Mouse (Mus musculus): ENCODE data around the gene Cul4b.
"Not testable (repeated sequence)": the region's sequence is repeated elsewhere in the genome, so short reads cannot be mapped to it uniquely, and the experiment has no call there.

The Cul4b gene

DNA sequence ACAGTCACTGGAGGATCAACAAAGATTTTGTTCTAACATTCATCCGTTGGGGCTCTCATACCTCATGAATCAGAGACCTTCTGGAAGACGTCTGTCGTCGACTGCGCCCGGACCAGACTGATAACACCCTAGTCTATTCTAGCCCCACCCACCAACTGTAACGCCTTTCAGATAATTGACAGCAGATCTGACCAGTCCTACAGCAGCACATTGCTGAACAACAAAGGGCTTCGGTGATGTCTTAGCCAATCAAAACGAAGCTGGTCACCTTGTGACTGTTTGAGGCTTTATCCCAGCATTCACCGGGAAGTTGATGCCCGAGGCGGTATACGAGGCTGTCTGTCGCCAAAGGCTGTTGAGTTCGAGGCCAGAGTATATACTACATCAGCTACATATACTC is at the start of gene Cul4b:
Gene Cul4b, minus strand, starts transcription at position 119 of the 400 bp plus-strand sequence.
- DNase-seq (ENCODE audit: low spot score), result no peak

DNA sequence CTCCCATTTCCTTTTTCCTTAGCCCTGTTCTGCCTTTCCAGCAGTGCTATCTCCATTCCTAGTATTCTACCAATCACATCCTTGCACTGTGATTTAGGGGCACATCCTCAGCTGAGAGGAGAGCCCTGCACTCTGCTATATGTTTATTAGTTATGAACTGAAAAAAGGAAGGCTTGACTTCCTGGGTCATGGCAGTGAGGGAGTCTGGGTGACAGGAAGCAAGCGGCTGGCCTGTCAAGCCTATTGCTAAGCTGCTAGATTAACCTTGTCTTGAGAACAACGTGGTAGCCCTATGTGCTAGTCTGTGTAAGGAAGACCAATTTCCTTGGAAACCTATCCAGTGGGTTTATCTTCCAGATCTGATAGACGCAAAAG is 25.0 kb upstream of the Cul4b start:
- DNase-seq (ENCODE audit: low spot score), result no peak

DNA sequence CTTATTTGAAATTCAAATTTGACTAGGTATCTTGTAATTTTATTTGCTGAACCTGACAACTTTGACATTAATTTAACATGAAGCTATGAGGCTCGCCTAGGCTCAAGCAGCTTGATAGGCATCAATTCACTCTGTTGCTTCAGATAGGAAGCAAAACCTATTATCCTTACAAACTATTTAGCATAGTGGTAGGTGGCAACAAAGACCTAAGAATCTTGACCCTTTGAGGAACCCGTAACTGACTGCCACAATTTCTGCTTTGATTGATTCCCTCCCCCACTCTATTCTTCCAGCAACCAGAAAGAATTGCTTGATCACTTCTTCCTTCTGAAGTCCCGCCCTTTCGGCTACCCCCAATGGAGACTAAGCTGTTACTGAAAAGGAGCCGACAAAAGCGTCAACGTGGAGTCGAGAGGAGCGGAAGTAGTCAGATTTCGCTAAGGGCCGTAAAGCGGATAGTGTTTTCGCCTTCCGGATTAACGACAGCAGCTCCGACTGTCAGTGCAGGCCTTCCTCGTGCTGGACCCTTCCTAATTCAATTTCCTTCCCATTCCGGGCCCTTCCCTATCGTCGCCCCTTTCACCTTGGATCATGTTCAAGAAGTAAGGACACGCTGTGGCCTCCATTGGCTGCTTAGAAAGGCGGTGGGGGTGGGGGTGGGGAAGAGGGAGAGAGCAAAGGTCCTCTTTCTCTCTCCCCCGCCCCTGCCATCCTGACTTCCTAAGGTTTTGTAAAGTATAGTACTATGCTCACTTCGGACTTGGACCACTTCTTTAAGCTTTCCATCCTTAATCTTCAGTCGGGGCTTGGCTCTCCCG is 24.4 kb upstream of the Cul4b start, which contains the start of gene Mcts1:
Gene Mcts1, plus strand, starts transcription at position 402 of the 818 bp plus-strand sequence.
- DNase-seq (ENCODE audit: low spot score), result peak; percentile 41

DNA sequence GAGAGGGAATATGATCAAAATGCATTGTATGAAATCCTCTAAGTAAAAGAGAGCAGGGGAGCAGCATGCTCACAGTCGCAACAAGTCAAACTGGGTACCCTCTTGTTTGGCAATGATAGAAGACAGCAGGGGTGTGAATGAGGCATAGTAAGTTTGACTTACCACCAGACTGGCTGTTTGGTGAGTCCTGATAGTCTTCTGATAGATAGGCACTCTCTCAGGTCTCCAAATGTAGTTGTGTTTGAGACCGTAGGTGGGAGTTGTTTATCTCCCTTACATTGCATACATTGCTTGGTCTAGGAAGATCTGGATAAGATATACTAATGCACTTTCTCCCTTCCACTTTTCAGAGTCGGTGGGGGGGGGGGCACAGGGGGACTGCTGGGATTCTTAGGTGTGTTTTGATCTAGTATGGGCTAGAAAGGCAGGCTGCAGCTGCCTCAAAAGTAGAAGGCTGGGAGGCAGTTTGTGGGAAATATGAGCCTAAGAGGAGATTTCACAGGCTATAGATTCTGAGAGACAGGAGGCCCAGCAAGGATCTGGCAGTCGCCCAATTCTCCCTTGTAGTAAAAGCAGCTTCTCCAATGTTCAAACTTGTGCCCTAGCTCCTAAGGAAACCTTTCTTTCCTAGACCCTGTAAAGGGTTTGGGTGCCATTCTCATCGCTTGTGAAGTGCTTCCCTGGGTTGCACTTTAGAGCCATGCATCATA is 17.3 kb upstream of the Cul4b start:
- DNase-seq (ENCODE audit: low spot score), result no peak

DNA sequence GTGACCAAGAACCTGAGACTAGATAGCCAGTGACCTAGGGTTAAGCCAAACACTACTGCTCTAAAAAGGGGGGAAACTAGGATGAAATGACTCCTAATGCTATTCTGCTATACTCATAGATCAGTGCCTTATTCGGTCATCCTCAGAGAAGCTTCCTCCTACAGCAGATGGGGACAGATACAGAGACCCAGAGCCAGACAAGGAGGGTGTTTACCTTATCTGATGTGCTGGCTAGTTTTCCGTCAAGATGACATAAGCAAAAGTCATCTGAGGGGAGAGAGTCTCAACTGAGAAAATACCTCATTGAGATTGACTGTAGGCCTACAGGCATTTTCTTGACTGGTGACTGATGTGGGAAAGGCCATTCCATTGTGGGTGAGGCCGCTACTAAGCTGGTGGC is 15.8 kb upstream of the Cul4b start:
- DNase-seq (ENCODE audit: low spot score), result no peak

DNA sequence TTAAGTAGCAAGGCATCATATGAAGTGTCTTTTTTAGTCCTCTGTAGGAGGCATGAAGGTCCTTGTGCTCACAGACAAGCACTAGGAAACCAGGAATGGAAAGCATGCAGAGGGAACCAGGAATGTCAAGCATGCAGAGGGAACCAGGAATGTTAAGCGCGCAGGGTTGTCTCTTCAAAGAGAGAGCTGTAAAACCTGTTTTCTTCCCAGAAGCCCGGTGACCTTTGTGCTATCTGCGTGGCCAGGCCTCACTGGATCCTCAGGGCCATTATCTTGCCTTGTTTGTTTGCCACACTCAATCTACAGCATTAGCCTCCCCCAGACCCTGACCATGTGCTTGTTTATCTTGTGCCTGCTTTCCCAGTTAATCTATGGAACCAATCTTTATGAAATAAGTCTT is 13.8 kb upstream of the Cul4b start:
- no peak for DNase-seq (ENCODE audit: low spot score)

DNA sequence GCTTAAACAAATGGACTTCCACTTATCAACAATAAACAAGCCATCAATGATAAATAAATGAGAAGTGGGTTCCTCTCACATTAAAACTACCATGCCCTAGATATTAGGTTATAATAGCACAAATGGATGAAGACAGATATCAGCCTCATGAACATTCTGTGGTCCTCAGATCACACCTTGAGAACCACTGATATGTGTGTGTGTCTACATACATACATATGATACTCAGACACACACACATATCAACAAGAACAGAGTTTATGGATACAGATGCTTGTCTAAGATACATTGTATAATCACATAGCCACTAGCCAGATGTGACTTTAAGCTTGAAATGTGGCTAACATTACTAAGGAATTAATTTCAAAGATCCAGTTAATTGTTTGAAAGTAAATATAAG is 7.3 kb upstream of the Cul4b start:
- no peak for DNase-seq (ENCODE audit: low spot score)

DNA sequence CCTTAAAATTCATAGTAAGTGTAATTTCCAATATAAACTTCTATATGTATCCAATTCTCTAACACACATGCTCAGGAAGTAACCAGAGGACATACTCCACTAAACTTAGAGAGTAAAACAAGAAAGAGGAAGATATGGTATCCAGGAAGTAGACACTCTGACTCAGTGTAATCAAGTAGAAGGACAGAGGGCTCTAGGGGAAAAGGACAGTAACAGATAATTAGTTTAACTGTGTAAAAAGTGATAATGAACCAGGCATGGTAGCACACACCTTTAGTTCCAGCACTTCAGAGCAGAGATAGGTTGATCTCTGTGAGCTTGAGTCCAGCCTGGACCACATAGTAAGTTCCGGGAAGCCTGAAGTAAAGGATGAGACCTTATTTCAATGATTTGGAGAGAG is 5.1 kb upstream of the Cul4b start:
- no peak for DNase-seq (ENCODE audit: low spot score)

DNA sequence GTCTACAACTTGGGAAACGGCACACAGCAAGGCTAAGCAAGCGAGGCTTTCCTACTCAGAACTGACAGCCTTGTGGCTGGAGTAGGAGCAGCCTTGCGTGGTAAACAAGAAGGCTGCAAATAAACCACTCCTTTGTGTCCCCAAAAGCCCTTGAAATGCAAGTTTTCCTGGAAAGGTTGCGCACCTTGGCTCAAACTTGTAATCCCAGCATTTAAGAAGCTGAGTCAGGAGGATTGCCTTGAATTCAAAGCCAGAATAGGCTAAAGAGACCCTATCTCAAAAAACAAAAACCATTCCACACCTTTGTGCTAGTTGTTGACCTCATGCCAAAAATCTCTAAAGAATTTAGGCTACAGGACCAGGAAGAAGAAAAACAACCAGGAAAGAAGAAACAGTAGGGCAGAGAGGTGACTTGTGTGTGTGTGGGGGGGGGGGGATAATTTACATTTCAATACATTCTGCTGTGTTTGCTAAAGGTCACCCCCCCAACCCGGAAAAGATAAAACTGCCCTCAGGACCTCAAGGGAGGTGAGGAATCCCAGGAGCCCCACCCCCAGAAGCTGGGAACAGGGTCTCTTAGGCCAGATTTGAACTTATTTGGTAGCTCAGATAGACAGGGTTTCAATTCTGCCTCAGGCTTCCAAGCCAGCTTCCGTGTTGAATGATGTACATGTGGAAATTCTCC is 9.3 kb downstream of the Cul4b start:
- DNase-seq (ENCODE audit: low spot score), result no peak

DNA sequence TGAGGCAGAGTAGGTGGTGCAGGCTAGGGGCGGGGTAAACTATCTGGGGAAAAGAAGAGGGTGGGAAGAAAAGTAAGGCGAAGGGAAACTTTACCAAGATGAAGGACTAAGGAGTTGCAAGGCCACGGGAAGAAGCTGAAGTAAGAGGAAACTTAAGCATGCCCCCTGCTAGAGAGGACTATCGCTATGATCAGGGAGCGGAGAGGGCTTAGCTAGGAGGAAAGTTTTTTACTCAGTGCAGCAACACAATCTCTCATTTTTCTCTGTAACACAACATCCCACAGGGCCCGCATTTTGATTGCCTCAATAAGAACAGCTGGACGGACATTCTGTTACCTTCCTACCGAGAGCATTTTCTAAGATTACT is 10.8 kb downstream of the Cul4b start:
- no peak for DNase-seq (ENCODE audit: low spot score)

DNA sequence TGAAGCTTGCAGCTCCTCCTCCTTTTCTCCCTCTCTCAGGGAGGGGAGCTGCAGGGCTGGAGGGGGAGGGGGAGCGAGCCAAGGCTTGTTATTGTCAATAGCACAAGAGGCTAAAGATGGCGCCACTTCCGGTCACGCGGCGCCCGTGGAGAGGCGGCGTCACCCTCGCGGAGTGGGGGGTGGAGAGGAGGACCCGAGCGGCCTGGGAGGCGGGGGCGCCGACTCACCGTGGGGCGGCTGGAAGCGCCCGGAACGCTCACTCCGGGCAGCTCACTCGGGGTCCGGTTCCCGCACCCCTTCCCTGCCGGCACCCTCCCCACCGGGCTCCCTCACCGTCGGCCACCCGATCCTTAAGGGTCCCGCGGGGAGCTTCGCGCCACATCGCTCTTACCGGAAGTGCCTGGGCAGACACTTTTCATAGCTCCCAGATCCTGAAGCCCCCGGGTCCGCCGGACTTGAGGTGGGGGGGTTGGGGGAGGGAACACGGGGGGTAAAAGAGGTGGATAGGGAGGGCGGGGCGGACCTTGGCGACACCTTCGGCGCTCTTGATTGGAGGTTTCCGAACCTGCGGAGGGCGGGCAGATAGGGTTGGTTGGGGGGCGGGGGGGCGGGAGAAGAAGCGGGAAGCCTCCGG is 11.3 kb downstream of the Cul4b start:
- DNase-seq (ENCODE audit: low spot score), result peak; percentile 60

DNA sequence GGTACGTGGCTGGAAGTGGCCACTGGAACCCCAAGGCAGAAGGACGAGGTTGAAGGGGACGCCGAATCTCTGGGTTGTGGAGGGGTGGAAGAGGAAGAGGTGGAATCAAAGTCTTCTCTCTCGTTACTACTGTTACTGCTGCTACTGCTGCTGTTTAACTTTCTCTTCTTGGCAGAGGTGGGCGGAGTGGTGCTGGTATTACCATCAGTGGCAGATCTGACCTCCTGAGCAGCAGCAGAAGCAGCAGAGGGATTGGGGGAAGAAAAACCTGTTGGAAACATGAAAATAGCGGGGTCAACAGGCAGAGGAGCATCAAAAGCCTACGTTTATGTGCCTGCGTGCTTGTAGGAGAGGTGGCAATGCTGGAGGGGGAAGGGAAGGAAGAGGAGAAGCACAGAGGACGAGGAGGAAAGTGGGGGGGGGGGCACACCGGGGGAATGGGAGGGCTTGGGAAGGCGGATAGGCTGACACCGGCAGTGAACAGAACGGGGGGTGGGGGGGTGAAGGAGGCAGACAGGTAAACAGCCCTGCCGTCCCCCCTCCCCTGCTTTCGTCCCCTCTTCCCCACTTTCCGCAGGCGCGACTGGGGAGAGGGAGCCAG is 12.0 kb downstream of the Cul4b start:
- peak; percentile 3 for DNase-seq (ENCODE audit: low spot score)

DNA sequence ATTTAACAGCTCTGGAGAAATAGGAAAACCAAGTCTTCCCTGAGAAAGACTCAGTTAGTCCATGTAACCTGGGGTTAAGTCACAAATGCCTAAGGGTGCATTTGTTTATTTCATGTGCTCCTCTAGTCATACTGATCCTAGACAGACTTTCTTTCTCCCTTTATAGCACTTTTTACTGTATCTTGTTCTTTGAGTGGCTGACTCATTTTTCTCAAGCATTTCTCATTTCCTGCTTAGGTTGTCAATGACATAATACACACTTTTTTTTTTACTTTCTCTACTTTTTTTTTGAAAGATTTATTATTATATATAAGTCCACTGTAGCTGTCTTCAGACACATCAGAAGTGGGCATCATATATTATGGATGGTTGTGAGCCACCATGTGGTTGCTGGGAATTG is 22.7 kb downstream of the Cul4b start:
- no peak for DNase-seq (ENCODE audit: low spot score)

DNA sequence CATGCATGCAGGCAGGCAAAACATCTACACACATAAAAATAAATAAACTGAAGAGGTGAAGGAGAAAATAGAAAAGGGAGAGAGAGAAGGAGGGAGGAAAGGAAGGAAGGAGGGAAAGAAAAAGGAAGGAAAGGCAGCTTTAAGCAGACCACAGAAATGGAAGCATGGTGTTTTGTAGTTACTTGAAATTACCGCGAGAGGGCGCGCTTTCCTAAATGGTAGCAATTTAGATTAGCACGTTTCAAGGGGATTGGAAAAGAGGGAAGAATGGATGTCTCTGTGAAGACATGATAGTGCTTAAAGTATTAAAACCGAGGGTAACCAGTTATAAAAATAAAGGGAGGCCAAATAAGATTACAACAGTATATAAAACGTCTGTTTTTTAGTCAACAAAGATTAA is 61.4 kb downstream of the Cul4b start:
- peak; percentile 17 for DNase-seq (ENCODE audit: low spot score)

DNA sequence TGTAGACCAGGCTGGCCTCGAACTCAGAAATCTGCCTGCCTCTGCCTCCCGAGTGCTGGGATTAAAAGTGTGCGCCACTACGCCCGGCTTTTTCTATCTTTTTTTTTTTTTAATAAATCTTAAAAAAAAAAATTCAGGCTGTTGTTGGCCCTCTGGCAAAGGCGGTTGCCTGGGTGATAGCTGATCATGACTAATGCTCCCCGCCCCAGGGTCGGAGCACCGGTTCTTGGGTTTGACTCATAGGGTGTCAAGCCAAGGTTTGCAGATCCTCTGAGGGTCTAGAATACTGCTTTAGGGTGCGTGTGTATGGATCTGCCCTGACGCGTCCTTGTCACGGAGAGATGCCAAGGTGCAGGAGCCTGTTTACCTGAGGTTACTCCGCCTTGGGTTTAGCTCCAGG is 71.2 kb downstream of the Cul4b start:
- no peak for DNase-seq (ENCODE audit: low spot score)

DNA sequence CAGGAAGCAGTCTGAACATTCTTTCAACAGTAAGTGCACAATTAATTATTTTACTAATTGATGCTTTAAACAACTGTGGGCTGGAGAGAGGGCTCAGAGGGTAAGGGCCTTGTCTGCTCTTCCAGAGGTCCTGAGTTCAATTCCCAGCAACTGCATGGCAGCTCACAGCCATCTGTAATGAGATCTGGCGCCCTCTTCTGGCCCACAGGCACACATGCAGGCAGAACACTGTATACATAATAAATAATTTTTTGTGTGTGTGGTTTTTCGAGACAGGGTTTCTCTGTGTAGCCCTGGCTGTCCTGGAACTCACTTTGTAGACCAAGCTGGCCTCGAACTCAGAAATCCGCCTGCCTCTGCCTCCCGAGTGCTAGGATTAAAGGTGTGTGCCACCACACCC is 73.8 kb downstream of the Cul4b start:
- not testable (repeated sequence) for DNase-seq (ENCODE audit: low spot score)

DNA sequence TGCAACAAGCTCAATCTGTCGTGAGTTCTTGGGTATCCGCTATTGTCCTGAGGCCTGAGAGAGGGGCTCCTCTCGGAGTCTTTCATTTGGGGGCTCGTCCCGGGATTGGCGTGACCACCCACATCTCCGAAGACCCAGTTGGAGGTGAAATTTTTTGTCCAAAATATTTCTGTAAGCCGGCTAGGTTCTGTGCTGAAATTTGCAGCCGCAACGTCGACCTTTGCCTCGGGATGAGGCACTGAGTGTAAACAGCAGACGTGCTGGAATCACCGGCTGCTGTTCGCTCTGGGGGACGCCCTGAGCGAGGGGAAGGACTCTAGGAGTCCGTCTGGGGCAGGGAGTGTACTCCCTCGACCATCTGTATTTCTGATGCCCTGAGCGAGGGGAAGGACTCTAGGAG is 90.5 kb downstream of the Cul4b start:
- DNase-seq (ENCODE audit: low spot score), result not testable (repeated sequence)

Measured in ovary, postnatal 14 days (tissue).